Mouse (Mus musculus): Measurements from ENCODE around the gene Ada.

- TF ChIP-seq GATA1 (IDR thresholded peaks at IDR 0.05; ENCODE audit: low read length) = no peak
- no peak for TF ChIP-seq TAL1 (IDR thresholded peaks at IDR 0.05; ENCODE audit: low read length)
Observed at GRCm38 (mm10) chr2:163783901-163784300, 33.9 kb upstream of the Ada start.
